Mouse (Mus musculus) MEL (cell line): Measurements from ENCODE around the gene Szrd1.

ENCODE experiments used
- CHD2 ChIP-seq: IDR thresholded peaks from 2 replicates; pipeline ENCODE4 v1.6.1; 2011; ENCODE audit warnings: low read length, improper control_type of control experiment
- CTCF ChIP-seq, 3 experiments: IDR thresholded peaks in 2 of 3; conservative IDR thresholded peaks in 1 of 3; 2 replicates each; pipeline ENCODE4 v1.5.1; 2011 to 2012; ENCODE audit warnings: low read length in 3 of 3, low read depth in 2 of 3, mild to moderate bottlenecking in 2 of 3, improper control_type of control experiment in 1 of 3, inconsistent platforms in 1 of 3, mixed read lengths in 1 of 3, moderate library complexity in 1 of 3; ENCODE audit not compliant: control insufficient read depth in 1 of 3, insufficient read depth in 1 of 3, poor library complexity in 1 of 3, severe bottlenecking in 1 of 3
- GABPA ChIP-seq: IDR thresholded peaks from 2 replicates; pipeline ENCODE4 v1.6.1; 2012; ENCODE audit warnings: low read depth, mild to moderate bottlenecking, inconsistent platforms, low read length, improper control_type of control experiment, moderate library complexity
- MAFK ChIP-seq: IDR thresholded peaks from 2 replicates; pipeline ENCODE4 v1.6.1; 2011; ENCODE audit warnings: low read depth, mild to moderate bottlenecking, low read length, improper control_type of control experiment, borderline replicate concordance
- MYB ChIP-seq: IDR thresholded peaks from 2 replicates; pipeline ENCODE4 v1.6.1; 2011; ENCODE audit warnings: mild to moderate bottlenecking, low read depth, low read length, improper control_type of control experiment
- NELFE ChIP-seq: IDR thresholded peaks from 2 replicates; pipeline ENCODE4 v1.6.1; 2011; ENCODE audit warnings: low read depth, low read length, improper control_type of control experiment
- NRF1 ChIP-seq: IDR thresholded peaks from 2 replicates; pipeline ENCODE4 v1.6.1; 2014; ENCODE audit warnings: low read depth, mild to moderate bottlenecking, inconsistent platforms, low read length, improper control_type of control experiment, moderate library complexity; ENCODE audit not compliant: poor library complexity, insufficient read depth, severe bottlenecking
- POLR2A ChIP-seq, 2 experiments: IDR thresholded peaks; 2 replicates each; pipeline ENCODE4 v1.6.1; 2011 to 2012; ENCODE audit warnings: low read length in 2 of 2, mild to moderate bottlenecking in 2 of 2, control low read depth in 1 of 2, improper control_type of control experiment in 1 of 2, low read depth in 1 of 2, moderate library complexity in 1 of 2; ENCODE audit not compliant: control insufficient read depth in 1 of 2, insufficient read depth in 1 of 2, poor library complexity in 1 of 2
- POLR2AphosphoS5 ChIP-seq: IDR thresholded peaks from 2 replicates; pipeline ENCODE4 v1.6.1; 2012; ENCODE audit warnings: low read depth, borderline replicate concordance, mild to moderate bottlenecking, inconsistent platforms, low read length, moderate library complexity, mixed read lengths
- ZC3H11A ChIP-seq: IDR thresholded peaks from 2 replicates; pipeline ENCODE4 v1.6.1; 2012; ENCODE audit warnings: low read depth, mild to moderate bottlenecking, inconsistent platforms, low read length, improper control_type of control experiment

DNA sequence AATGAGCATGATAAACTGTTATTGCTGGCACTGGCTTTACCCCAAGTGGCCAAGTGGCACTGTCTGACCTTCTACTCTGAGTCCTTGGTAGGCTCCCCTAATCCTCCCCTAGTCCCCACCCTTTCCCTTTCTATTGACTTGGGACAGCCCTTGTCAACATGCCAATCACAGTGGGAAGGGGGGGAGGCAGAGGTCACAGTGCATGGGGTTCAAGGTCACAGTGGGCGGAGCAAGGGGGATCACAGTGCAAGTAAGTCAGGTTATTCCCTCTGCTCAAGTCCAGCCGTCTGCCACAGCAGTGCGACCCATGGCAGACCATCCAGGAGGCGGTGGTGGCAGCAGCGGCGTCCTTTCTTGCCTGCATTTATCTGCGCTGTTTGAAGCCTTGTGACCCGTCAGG lies 24.2 kb downstream of the Szrd1 start:
- TF ChIP-seq POLR2AphosphoS5: no peak
- TF ChIP-seq CTCF (IDR thresholded peaks at IDR 0.05 in 2 of 3, conservative IDR thresholded peaks at IDR 0.05 in 1 of 3; ENCODE audit: control insufficient read depth in 1 of 3, insufficient read depth in 1 of 3, low read depth in 2 of 3, low read length in 3 of 3, poor library complexity in 1 of 3, severe bottlenecking in 1 of 3): no peak
- TF ChIP-seq NRF1: no peak
- no peak for TF ChIP-seq ZC3H11A
- TF ChIP-seq NELFE: no peak
- TF ChIP-seq MYB: no peak
- no peak for TF ChIP-seq GABPA
- TF ChIP-seq CHD2: no peak
- TF ChIP-seq POLR2A (IDR thresholded peaks at IDR 0.05; ENCODE audit: control insufficient read depth in 1 of 2, insufficient read depth in 1 of 2, low read depth in 1 of 2, low read length in 2 of 2, poor library complexity in 1 of 2): no peak
- no peak for TF ChIP-seq MAFK
